Mouse (Mus musculus) limb, embryonic 14.5 days (tissue): Measurements from ENCODE around the gene Cilp2. TPM values are rescaled to one million over a fixed set of nuclear protein-coding genes. Genes with fewer than 3 reads are reported as not detected.

Source experiments
- ATAC-seq: fragments of 200-750 bp; cut with Nextera tagmentation; 2 replicates; pipeline ENCODE4 v1.8.0; 2017; ENCODE audit warnings: low read depth, moderate number of reproducible peaks, moderate TSS enrichment; ENCODE audit not compliant: low FRiP score
- DNase-seq: peaks from one replicate; pipeline ENCODE4 v3.0.0-alpha.2; 2015; ENCODE audit warnings: low spot score
- H3K27ac ChIP-seq: fragments of 300-500 bp; sonication (generic); replicated peaks from 2 replicates; pipeline ENCODE4 v1.5.1; 2014; ENCODE audit warnings: low read depth, mild to moderate bottlenecking, low read length, moderate library complexity, mixed read lengths
- H3K27me3 ChIP-seq: fragments of 300-500 bp; sonication (generic); 2 replicates; pipeline ENCODE4 v1.6.1; 2014; ENCODE audit warnings: low read length, mixed read lengths; ENCODE audit not compliant: control insufficient read depth, insufficient read depth
- H3K36me3 ChIP-seq: fragments of 300-500 bp; sonication (generic); 2 replicates; pipeline ENCODE4 v1.6.1; 2014; ENCODE audit warnings: mild to moderate bottlenecking, low read length, moderate library complexity, mixed read lengths; ENCODE audit not compliant: control insufficient read depth, insufficient read depth
- H3K4me1 ChIP-seq: fragments of 300-500 bp; sonication (generic); 2 replicates; pipeline ENCODE4 v1.6.1; 2014; ENCODE audit warnings: antibody characterized with exemption, low read length, mixed read lengths; ENCODE audit not compliant: control insufficient read depth, insufficient read depth
- H3K4me2 ChIP-seq: fragments of 300-500 bp; sonication (generic); replicated peaks from 2 replicates; pipeline ENCODE4 v1.6.1; 2014; ENCODE audit warnings: low read depth, mild to moderate bottlenecking, low read length, moderate library complexity; ENCODE audit not compliant: severe bottlenecking
- H3K4me3 ChIP-seq: fragments of 300-500 bp; sonication (generic); replicated peaks from 2 replicates; pipeline ENCODE4 v1.5.1; 2014; ENCODE audit warnings: low read length
- H3K9ac ChIP-seq: fragments of 300-500 bp; sonication (generic); 2 replicates; pipeline ENCODE4 v1.6.1; 2014; ENCODE audit warnings: mild to moderate bottlenecking, low read depth, low read length, moderate library complexity; ENCODE audit not compliant: severe bottlenecking
- H3K9me3 ChIP-seq: fragments of 300-500 bp; sonication (generic); 2 replicates; pipeline ENCODE4 v1.6.1; 2016; ENCODE audit warnings: low read length; ENCODE audit not compliant: control insufficient read depth
- POLR2A ChIP-seq: fragments of 200-500 bp; IDR thresholded peaks from 2 replicates; pipeline ENCODE4 v1.8.0; 2012; ENCODE audit warnings: inconsistent platforms, mild to moderate bottlenecking, moderate library complexity, borderline replicate concordance; ENCODE audit not compliant: insufficient read depth, insufficient read length; ENCODE audit errors: extremely low read depth
- WGBS: fragments of 180-500 bp; shearing (Covaris S2); extraction: QIAGEN DNeasy Blood & Tissue Kit; methylation state at CpG from one replicate; pipeline ENCODE4 v1.1.7; 2014; 5-methylcytosine and 5-hydroxymethylcytosine counted together
- polyA plus RNA-seq, 2 experiments: library from polyadenylated mRNA; depleted of rRNA in 1 of 2; stranded (reverse) in 1 of 2; unstranded in 1 of 2; fragments of >200 nt; fragmentation: Nextera tagmentation in 1 of 2; extraction: Ambion mirVana in 1 of 2; gene quantifications; 2 replicates each; pipeline versions ENCODE4 v1.2.1 to v1.2.3; 2012 to 2014

Gene Cilp2
- polyA plus RNA-seq, 2 experiments, result 1.5 to 2.6 TPM

DNA sequence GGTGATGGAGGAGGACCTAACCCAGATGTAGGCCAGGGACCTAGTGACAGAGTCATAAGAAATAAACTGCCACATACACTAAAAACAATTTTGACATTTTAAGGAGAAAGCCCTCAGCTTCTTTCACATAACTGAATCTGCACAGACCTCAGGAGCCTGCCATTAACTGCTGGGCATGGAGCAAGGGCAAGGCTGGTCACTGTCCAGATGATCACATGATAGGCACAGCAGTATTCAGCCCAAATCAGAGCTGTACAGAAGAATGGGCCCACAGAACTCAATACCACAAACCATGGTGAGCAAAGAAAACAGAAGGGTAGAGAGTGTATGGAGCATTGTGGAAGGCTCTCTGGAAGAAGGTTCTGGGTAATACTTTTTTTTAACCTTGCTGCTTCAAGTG, 39.4 kb upstream of the Cilp2 start:
- no peaks in the 10 kb centered on the region for H3K4me1 ChIP-seq
- H3K4me3 ChIP-seq, result no peak overlapping the region
- no peak overlapping the region for H3K4me2 ChIP-seq
- no peaks in the 10 kb centered on the region; the same call in 1 of the 2 replicates for H3K36me3 ChIP-seq
- ATAC-seq, result no peak
- TF ChIP-seq POLR2A, result no peak
- no peak overlapping the region for H3K27ac ChIP-seq
- no peak overlapping the region for H3K9ac ChIP-seq
- no peak for DNase-seq
- H3K9me3 ChIP-seq, result no peaks in the 10 kb centered on the region
- no peaks in the 10 kb centered on the region for H3K27me3 ChIP-seq

DNA sequence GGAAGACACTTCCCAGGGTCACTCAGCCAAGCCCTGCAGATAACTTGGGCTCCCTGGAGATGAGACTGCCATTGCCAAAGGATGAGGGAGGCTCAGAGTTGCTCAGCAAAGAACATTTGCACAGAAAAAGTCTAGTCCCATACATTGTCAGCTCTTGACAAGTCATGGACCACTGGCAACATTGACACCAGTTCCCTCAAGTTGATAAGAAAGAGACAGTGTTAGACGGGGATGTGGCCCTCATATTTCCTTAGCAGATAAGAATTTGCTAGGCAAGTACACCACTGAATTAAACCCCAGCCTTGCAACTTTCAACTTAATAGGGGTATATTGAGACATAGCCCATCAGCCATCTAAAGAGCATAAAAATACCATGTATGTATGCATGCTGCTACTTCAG, 36.5 kb upstream of the Cilp2 start:
- peaks cover 4% of the 10 kb centered on the region; the same call in 1 of the 2 replicates for H3K4me1 ChIP-seq
- H3K27ac ChIP-seq, result no peak overlapping the region
- no peaks in the 10 kb centered on the region for H3K27me3 ChIP-seq
- ATAC-seq (no peak), DNase-seq (no peak)
- no peak overlapping the region for H3K4me3 ChIP-seq
- no peaks in the 10 kb centered on the region; the same call in 1 of the 2 replicates for H3K36me3 ChIP-seq
- TF ChIP-seq POLR2A, result no peak
- H3K4me2 ChIP-seq, result no peak overlapping the region
- no peaks in the 10 kb centered on the region for H3K9me3 ChIP-seq
- H3K9ac ChIP-seq, result no peak overlapping the region
- 86% methylated on average over 1 of the region's 1 CpGs for WGBS

DNA sequence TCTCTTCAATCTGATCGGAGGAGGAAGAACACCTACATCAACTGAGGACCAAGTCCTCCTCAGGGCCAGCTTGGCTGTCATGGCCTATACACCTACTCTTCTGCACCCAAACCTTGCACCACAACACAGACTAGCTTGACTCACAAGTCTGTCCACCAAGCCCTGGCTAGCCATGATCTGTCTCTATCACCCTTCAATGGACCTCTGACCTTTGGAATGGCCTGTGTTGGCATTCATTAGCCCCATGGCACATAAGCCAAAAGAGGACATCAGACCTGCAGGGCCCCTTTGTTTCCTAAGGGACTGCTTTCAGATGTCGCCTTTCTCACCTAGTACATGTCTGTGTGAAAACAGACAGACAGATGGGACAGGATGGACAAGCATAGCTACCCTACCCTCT, 33.7 kb upstream of the Cilp2 start:
- Histone ChIP-seq H3K4me2 (no peak overlapping the region), H3K9ac (no peak overlapping the region), H3K27me3 (no peaks in the 10 kb centered on the region), H3K4me3 (no peak overlapping the region), H3K36me3 (peaks cover 18% of the 10 kb centered on the region), H3K9me3 (no peaks in the 10 kb centered on the region), H3K4me1 (peaks cover 4% of the 10 kb centered on the region; the same call in 1 of the 2 replicates), H3K27ac (no peak overlapping the region)
- ATAC-seq (no peak), DNase-seq (no peak)
- no peak for TF ChIP-seq POLR2A
- 85% methylated on average over 2 of the region's 2 CpGs for WGBS

DNA sequence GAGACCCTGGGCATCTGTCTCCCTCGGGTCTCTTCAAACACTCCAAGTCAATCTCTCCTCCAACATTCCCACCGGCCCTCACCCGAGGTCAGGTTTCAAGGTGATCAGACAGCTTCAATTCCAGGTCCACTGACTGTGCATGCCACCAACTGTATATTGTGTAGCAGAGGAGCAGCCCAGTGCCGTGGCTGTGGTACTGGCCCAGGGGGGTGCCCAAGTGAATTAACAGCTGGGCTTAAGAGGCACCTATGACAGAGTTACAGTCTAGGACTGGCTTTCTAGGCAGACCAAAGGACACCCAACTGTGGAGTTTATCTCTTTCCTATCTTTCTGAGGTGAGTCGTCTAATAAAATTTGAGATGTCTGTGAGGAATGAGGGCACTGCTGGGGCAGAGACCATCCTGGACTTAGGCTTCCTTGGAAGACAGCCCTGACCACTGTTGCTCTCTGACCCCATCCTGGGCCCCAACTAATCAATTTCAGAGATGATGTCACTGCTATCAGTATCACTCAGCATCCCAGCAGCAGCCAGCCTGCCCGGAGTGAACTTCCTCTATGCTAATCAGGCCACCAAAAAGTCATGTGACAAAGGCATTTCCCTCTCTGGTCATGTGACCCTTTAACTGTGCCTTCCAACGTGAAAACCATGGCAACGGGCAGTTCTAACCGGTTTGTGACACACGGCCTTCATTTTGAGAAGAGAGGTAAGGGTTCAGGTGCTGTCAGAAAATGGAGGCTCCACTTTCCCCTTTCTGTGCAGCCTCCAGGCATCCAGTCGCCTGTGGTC, 32.6 kb upstream of the Cilp2 start:
- no peak overlapping the region for H3K4me3 ChIP-seq
- DNase-seq, result peak; percentile 31
- no peaks in the 10 kb centered on the region for H3K27me3 ChIP-seq
- H3K9ac ChIP-seq, result no peak overlapping the region
- peak; percentile 34; the same call in 1 of the 2 replicates for ATAC-seq
- 0 out of 2 replicates have a peak overlapping the region, but pooled peaks have one; percentile 3 for H3K27ac ChIP-seq
- peaks cover 29% of the 10 kb centered on the region for H3K36me3 ChIP-seq
- H3K9me3 ChIP-seq, result no peaks in the 10 kb centered on the region
- peaks cover 4% of the 10 kb centered on the region; the same call in 1 of the 2 replicates for H3K4me1 ChIP-seq
- 37% methylated on average over 11 of the region's 11 CpGs for WGBS
- TF ChIP-seq POLR2A, result no peak
- H3K4me2 ChIP-seq, result no peak overlapping the region

DNA sequence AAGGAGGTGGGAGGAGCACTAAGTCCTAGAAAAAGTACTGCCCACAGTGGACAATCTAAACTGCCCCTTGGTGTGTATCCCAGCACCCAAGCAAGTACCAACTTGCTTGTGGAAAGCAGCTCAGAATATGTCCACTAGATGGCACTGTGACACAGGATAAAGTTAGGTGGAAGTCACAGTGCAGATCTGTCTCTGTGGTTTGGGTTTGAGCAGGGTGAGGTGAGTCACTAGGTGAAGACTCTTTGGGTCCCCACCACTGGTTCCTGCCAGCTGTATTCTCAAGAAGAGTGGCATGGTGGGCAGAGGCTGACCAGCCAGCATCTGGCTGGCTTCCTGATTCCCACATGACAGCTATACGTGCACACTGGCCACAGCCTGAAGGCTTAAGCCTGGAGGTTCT, 31.5 kb upstream of the Cilp2 start:
- H3K36me3 ChIP-seq, result peaks cover 40% of the 10 kb centered on the region
- H3K4me3 ChIP-seq, result no peak overlapping the region
- WGBS, result 47% methylated on average over 1 of the region's 1 CpGs
- no peak overlapping the region for H3K27ac ChIP-seq
- no peak overlapping the region for H3K9ac ChIP-seq
- ATAC-seq (peak; percentile 72), DNase-seq (peak; percentile 80)
- TF ChIP-seq POLR2A, result no peak
- no peaks in the 10 kb centered on the region for H3K9me3 ChIP-seq
- no peak overlapping the region for H3K4me2 ChIP-seq
- H3K27me3 ChIP-seq, result no peaks in the 10 kb centered on the region
- H3K4me1 ChIP-seq, result peaks cover 4% of the 10 kb centered on the region; the same call in 1 of the 2 replicates
